Mouse (Mus musculus): ENCODE data around the gene Hdac1.

The Hdac1 gene

GRCm38 (mm10) chr4:129511413-129512096, 31.0 kb downstream of the Hdac1 start:
- in situ Hi-C loops (cut with MboI, MseI): no loop called here

- in situ Hi-C loops (cut with MboI, MseI): no loop called here
These were observed 31.6 kb downstream of the Hdac1 start for GRCm38 (mm10) chr4:129510723-129511412.

- in situ Hi-C loops (cut with MboI, MseI): no loop called here
These were observed 32.9 kb downstream of the Hdac1 start for GRCm38 (mm10) chr4:129509650-129510049.

- in situ Hi-C loops (cut with MboI, MseI): no loop called here
These were observed 33.5 kb downstream of the Hdac1 start for GRCm38 (mm10) chr4:129508834-129509600.

- in situ Hi-C loops (cut with MboI, MseI): no loop called here
These were observed 34.3 kb downstream of the Hdac1 start for GRCm38 (mm10) chr4:129508237-129508515.

- in situ Hi-C loops (cut with MboI, MseI): no loop called here
These were observed 34.9 kb downstream of the Hdac1 start for GRCm38 (mm10) chr4:129507434-129508236.

GRCm38 (mm10) chr4:129505511-129505910, 37.0 kb downstream of the Hdac1 start:
- in situ Hi-C loops (cut with MboI, MseI): no loop called here

GRCm38 (mm10) chr4:129502901-129503444, 39.5 kb downstream of the Hdac1 start:
- in situ Hi-C loops (cut with MboI, MseI): no loop called here

- in situ Hi-C loops (cut with MboI, MseI): no loop called here
These were observed 40.1 kb downstream of the Hdac1 start for GRCm38 (mm10) chr4:129502327-129502888.

GRCm38 (mm10) chr4:129500607-129501566, 41.6 kb downstream of the Hdac1 start:
- in situ Hi-C loops (cut with MboI, MseI): no loop called here

GRCm38 (mm10) chr4:129500017-129500416, 42.5 kb downstream of the Hdac1 start:
- in situ Hi-C loops (cut with MboI, MseI): no loop called here

- in situ Hi-C loops (cut with MboI, MseI): no loop called here
These were observed 43.6 kb downstream of the Hdac1 start for GRCm38 (mm10) chr4:129498941-129499340.

GRCm38 (mm10) chr4:129496631-129497030, 45.9 kb downstream of the Hdac1 start:
- in situ Hi-C loops (cut with MboI, MseI): no loop called here

- in situ Hi-C loops (cut with MboI, MseI): no loop called here
These were observed 46.6 kb downstream of the Hdac1 start for GRCm38 (mm10) chr4:129495672-129496562.

- in situ Hi-C loops (cut with MboI, MseI): no loop called here
These were observed 47.8 kb downstream of the Hdac1 start for GRCm38 (mm10) chr4:129494681-129495080.

- in situ Hi-C loops (cut with MboI, MseI): no loop called here
These were observed 51.3 kb downstream of the Hdac1 start, which contains the start of the genes Tssk3 and Fam229a for GRCm38 (mm10) chr4:129490972-129491880. Gene Tssk3 (minus strand): TSS chr4:129491022. Gene Fam229a (plus strand): TSS chr4:129491190.

GRCm38 (mm10) chr4:129481090-129481489, 61.4 kb downstream of the Hdac1 start:
- in situ Hi-C loops (cut with MboI, MseI): no loop called here

GRCm38 (mm10) chr4:129479863-129480262, 62.6 kb downstream of the Hdac1 start:
- in situ Hi-C loops (cut with MboI, MseI): no loop called here
